Mouse (Mus musculus) kidney, adult 2 months (tissue): ENCODE measurements around the gene Etfb.

Experiments used
- CTCF ChIP-seq: fragments of 200-500 bp; conservative IDR thresholded peaks from 2 replicates; pipeline ENCODE4 v1.5.1; 2011; ENCODE audit warnings: low read depth, mild to moderate bottlenecking, control low read depth, low read length, moderate library complexity, mixed read lengths; ENCODE audit not compliant: insufficient read depth, insufficient read length
- POLR2A ChIP-seq: fragments of 200-500 bp; IDR thresholded peaks from one replicate; pipeline ENCODE4 v1.6.1; 2011; ENCODE audit warnings: low read depth, low read length, control low read depth

DNA sequence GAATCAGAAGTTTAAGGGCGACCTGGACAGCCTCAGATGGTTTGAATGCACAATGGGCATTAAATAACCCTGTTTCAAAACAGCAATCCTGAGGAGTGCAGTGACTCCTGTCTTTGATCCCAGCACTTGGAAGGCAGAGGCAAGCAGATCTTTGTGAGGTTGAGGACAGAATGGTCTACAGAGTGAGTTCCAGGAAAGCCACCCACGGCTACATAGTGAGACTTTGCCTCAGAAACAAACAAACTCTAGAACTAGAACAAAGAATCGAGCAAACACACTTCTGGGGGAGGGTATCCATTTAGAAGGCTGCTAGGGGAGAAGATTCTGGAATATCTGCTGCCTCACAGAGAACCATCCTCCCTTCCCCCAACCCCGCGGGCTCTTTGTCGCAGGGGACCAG lies 3.4 kb upstream of the Etfb start, which contains the start of gene Cldnd2:
- TF ChIP-seq CTCF (no peak), POLR2A (no peak)
